8 mouse cellular contexts compared by ENCODE assay signal in the genomic region with DNA sequence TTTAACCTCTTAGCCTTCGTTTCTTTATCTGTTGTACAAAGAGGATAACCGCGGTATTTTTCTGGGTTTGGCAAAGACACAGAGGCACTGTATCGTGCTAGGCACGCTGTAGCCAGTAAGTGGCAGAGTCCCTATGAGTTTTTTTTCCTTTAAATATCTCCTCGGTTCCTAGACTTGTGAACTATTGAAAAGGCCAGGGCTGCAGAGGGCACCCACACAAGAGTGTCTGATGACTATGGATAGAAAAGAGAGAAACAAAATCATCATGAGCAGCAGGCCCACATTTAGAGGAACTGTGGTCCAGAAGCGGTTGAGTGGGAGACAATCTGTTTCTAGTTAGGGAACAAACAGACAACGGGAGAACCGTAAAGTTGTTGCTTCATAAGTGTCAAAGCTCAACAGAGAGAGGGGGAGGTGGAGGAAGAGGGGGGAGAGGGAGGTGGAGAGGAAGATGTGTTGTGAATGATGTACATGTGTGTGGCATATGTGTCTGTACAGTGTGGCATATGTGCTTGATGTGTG. TPM values are rescaled to one million over a fixed set of nuclear protein-coding genes. Genes with fewer than 3 reads are reported as not detected.
DNase-seq lines count a peak whose midpoint lies in the region; ATAC-seq and TF ChIP-seq lines count a peak whose summit lies in the region.

No protein-coding gene starts in this region.

- peaks cover 44% of the 10 kb centered on the region for H3K4me1 ChIP-seq in lung, embryonic 15.5 days
- peaks cover 21% of the 10 kb centered on the region for H3K4me1 ChIP-seq in olfactory bulb, adult 2 months (ENCODE audit: control insufficient read depth, insufficient read depth, low read length)

- H3K9me3 ChIP-seq in lung, embryonic 15.5 days: no peaks in the 10 kb centered on the region

- peak overlapping the region; percentile 82 for H3K27ac ChIP-seq in lung, embryonic 15.5 days
- peak overlapping the region; percentile 15; the same call in 1 of the 2 replicates for H3K27ac ChIP-seq in olfactory bulb, adult 2 months (ENCODE audit: insufficient read depth, low read depth, low read length)
- no peak overlapping the region for H3K27ac ChIP-seq in left cerebral cortex, adult 2 months

- no peak for TF ChIP-seq CTCF in olfactory bulb, adult 2 months (IDR thresholded peaks at IDR 0.05; ENCODE audit: insufficient read depth, low read depth, low read length)
- TF ChIP-seq CTCF in left cerebral cortex, adult 2 months (IDR thresholded peaks at IDR 0.05): no peak

- ATAC-seq in lung, embryonic 15.5 days (ENCODE audit: borderline replicate concordance, extremely low read depth, low FRiP score, low TSS enrichment): no peak

- H3K36me3 ChIP-seq in lung, embryonic 15.5 days: no peaks in the 10 kb centered on the region

- no peak for TF ChIP-seq POLR2A in olfactory bulb, adult 2 months (IDR thresholded peaks at IDR 0.05; ENCODE audit: insufficient read depth, low read depth, low read length)

- H3K27me3 ChIP-seq in lung, embryonic 15.5 days: no peaks in the 10 kb centered on the region

- intact Hi-C loops in left cerebral cortex, postnatal 36 days (cut with DNase I): no loop called here
- intact Hi-C loops in left cerebral cortex, adult 2 months (cut with DNase I): no loop called here

- 52% methylated on average over 9 of the region's 9 CpGs for WGBS in lung, embryonic 15.5 days
- WGBS in olfactory bulb, adult 2 months: 29% methylated on average over 9 of the region's 9 CpGs

- H3K9ac ChIP-seq in lung, embryonic 15.5 days: no peak overlapping the region

- peak; percentile 24 for DNase-seq in embryo, embryonic 10.5 days (ENCODE audit: low spot score)
- no peak for DNase-seq in embryo, embryonic 9.5 days (ENCODE audit: extremely low spot score)
- no peak for DNase-seq in lung, postnatal 10 days
- peak; percentile 51 to 64 for DNase-seq in layer of hippocampus, adult 8-10 months (ENCODE audit: low spot score in 2 of 2)
- DNase-seq in left cerebral cortex, postnatal 36 days (ENCODE audit: low spot score in 2 of 2): no peak
- DNase-seq in left cerebral cortex, adult 2 months (ENCODE audit: extremely low spot score in 1 of 2, low spot score in 2 of 2): no peak

- no peak overlapping the region for H3K4me2 ChIP-seq in lung, embryonic 15.5 days

- no peak overlapping the region for H3K4me3 ChIP-seq in lung, embryonic 15.5 days
- H3K4me3 ChIP-seq in olfactory bulb, adult 2 months (ENCODE audit: insufficient read depth, low read depth, low read length): no peak overlapping the region
- H3K4me3 ChIP-seq in left cerebral cortex, adult 2 months: no peak overlapping the region

RNA-seq across cellular contexts. Expression of a gene that starts 0.9 kb away (rescaled TPM):
- 87.7 and 89.7 TPM in 2 replicates for polyA plus RNA-seq in lung, embryonic 15.5 days (2015; fragmentation: Nextera tagmentation; extraction: Ambion mirVana)
- 100 to 1,000 TPM; 101 to 108 (median 106) TPM for total RNA-seq in layer of hippocampus, adult 8-10 months (2022)
- not detected in 2 replicates for polyA plus RNA-seq in olfactory bulb, adult 2 months (2012; ENCODE audit: insufficient read depth, insufficient read length, low replicate concordance, missing spikeins)
- 100 to 1,000 TPM in 1 of 2 experiments, 10 to 100 TPM in 1; 98.6 to 113 TPM for total RNA-seq in left cerebral cortex, postnatal 36 days (2021)
- 100 to 1,000 TPM; 102 to 114 TPM for total RNA-seq in left cerebral cortex, adult 2 months (2021)

RNA-seq across cellular contexts. Expression of a gene that starts 51.2 kb away (rescaled TPM):
- 41.6 and 43.6 TPM in 2 replicates for polyA plus RNA-seq in lung, embryonic 15.5 days (2015; fragmentation: Nextera tagmentation; extraction: Ambion mirVana)
- 10 to 100 TPM; 46.4 to 55.0 (median 50.5) TPM for total RNA-seq in layer of hippocampus, adult 8-10 months (2022)
- polyA plus RNA-seq in olfactory bulb, adult 2 months (2012; ENCODE audit: insufficient read depth, insufficient read length, low replicate concordance, missing spikeins): not detected in 2 replicates
- total RNA-seq in left cerebral cortex, postnatal 36 days (2021): 10 to 100 TPM; 48.4 to 53.3 TPM
- 10 to 100 TPM; 54.5 to 55.6 TPM for total RNA-seq in left cerebral cortex, adult 2 months (2021)

RNA-seq across cellular contexts. Expression of a gene that starts 51.5 kb away (rescaled TPM):
- 58.0 and 58.9 TPM in 2 replicates for polyA plus RNA-seq in lung, embryonic 15.5 days (2015; fragmentation: Nextera tagmentation; extraction: Ambion mirVana)
- 10 to 100 TPM; 46.0 to 51.1 (median 49.1) TPM for total RNA-seq in layer of hippocampus, adult 8-10 months (2022)
- not detected in 2 replicates for polyA plus RNA-seq in olfactory bulb, adult 2 months (2012; ENCODE audit: insufficient read depth, insufficient read length, low replicate concordance, missing spikeins)
- total RNA-seq in left cerebral cortex, postnatal 36 days (2021): 10 to 100 TPM; 53.4 to 54.9 TPM
- total RNA-seq in left cerebral cortex, adult 2 months (2021): 10 to 100 TPM; 55.1 to 57.7 TPM

Comparison
In these comparisons a context has a peak if more than half of its experiments do, and no peak if none do; other contexts are left out.
1. DNase-seq: peak in embryo, embryonic 10.5 days (single experiment) and layer of hippocampus, adult 8-10 months (2 of 2); none in embryo, embryonic 9.5 days (single experiment), lung, postnatal 10 days (single experiment), left cerebral cortex, postnatal 36 days (0 of 2) and left cerebral cortex, adult 2 months (0 of 2).